Mouse (Mus musculus): Measurements from ENCODE around the gene Sel1l2. TPM values are rescaled to one million over a fixed set of nuclear protein-coding genes. Genes with fewer than 3 reads are reported as not detected.

Gene Sel1l2
- total RNA-seq, 2 experiments from 2014 or later = not detected

GRCm38 (mm10) chr2:140297155-140297554, 92.4 kb downstream of the Sel1l2 start:
- Histone ChIP-seq H3K27ac (no peak overlapping the region), H3K4me3 (no peak overlapping the region)
- TF ChIP-seq CTCF (IDR thresholded peaks at IDR 0.05) = no peak
- DNase-seq (ENCODE audit: extremely low spot score in 1 of 2, low spot score in 2 of 2) = no peak
- intact Hi-C loops (cut with DNase I) = no loop called here

GRCm38 (mm10) chr2:140293820-140294219, 95.7 kb downstream of the Sel1l2 start:
- DNase-seq (ENCODE audit: extremely low spot score in 1 of 2, low spot score in 2 of 2) = no peak
- Histone ChIP-seq H3K4me3 (no peak overlapping the region), H3K27ac (peak overlapping the region; percentile 54)
- TF ChIP-seq CTCF (IDR thresholded peaks at IDR 0.05) = no peak
- intact Hi-C loops (cut with DNase I) = loop anchor here (1.0 kb wide), 1 partner anchor 101 kb away; the partner anchor contains the start of gene Macrod2

DNA sequence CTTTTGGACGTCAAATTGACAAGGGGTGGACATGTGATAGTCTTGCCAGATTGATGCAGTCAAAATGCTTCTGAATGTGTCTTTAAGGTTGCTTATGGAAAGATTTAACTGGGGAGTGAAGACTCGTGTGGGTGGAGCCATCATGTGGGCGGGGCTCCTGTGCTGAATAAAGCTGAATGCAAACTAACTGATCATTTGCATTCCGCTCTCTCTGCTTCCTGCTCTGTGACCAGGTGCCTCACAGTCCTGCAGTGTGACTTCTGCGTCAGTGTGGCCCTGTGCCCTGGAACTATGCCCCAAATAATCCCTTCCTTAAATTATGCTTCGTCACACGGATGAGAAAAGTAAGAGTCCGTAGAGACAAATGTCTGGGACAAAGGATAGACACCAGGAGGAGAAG, 108.7 kb downstream of the Sel1l2 start:
- TF ChIP-seq CTCF (IDR thresholded peaks at IDR 0.05) = no peak
- intact Hi-C loops (cut with DNase I) = no loop called here
- no peak for DNase-seq (ENCODE audit: extremely low spot score in 1 of 2, low spot score in 2 of 2)
- no peak overlapping the region for H3K27ac ChIP-seq
- H3K4me3 ChIP-seq = no peak overlapping the region

- no peak overlapping the region for H3K4me3 ChIP-seq
- no peak for DNase-seq (ENCODE audit: extremely low spot score in 1 of 2, low spot score in 2 of 2)
- no peak overlapping the region for H3K27ac ChIP-seq
- no peak for TF ChIP-seq CTCF (IDR thresholded peaks at IDR 0.05)
- intact Hi-C loops (cut with DNase I) = no loop called here
Observed at GRCm38 (mm10) chr2:140255595-140256141, 133.8 kb downstream of the Sel1l2 start.

GRCm38 (mm10) chr2:140254256-140254655, 135.2 kb downstream of the Sel1l2 start:
- intact Hi-C loops (cut with DNase I) = no loop called here
- Histone ChIP-seq H3K4me3 (no peak overlapping the region), H3K27ac (no peak overlapping the region)
- no peak for TF ChIP-seq CTCF (IDR thresholded peaks at IDR 0.05)
- no peak for DNase-seq (ENCODE audit: extremely low spot score in 1 of 2, low spot score in 2 of 2)

DNA sequence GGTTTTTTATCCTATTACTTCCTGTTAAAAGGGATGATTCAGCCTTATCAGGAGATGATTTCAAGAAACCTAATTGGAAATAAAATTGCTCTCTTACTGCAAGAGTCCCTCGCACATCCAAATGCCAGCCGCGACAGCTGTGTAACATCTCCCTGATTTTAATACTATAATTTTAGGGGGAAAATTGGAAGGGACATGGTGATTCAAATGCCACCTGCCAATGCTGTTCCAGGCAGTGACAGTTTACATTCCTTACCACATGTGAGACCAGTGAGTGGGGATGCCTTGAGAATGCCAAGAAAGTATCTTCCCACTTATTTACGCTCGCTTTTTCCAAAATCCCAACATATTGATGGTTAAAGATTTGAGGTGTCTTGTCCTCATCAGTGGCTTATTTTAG, 146.4 kb downstream of the Sel1l2 start:
- intact Hi-C loops (cut with DNase I) = no loop called here
- Histone ChIP-seq H3K27ac (no peak overlapping the region), H3K4me3 (no peak overlapping the region)
- no peak for TF ChIP-seq CTCF (IDR thresholded peaks at IDR 0.05)
- no peak for DNase-seq (ENCODE audit: extremely low spot score in 1 of 2, low spot score in 2 of 2)

DNA sequence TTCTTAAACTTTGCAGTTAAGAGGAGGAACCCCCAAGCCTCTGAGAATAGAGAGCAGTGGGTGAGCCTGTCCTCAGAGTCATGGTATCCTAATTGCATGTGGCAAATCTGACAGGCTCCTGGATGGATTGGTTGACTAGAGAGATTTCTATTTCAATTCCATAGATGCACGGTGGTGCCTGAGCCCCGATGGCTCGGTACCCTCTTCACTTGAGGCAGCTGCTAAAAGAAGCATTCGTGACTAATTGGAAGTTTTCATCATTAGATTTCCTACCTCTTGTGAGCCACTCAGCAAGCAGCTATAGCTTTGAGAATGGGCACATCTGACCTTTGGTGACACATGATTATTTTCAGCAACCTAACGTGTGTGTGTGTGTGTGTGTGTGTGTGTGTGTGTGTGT, 147.1 kb downstream of the Sel1l2 start:
- no peak for DNase-seq (ENCODE audit: extremely low spot score in 1 of 2, low spot score in 2 of 2)
- intact Hi-C loops (cut with DNase I) = no loop called here
- TF ChIP-seq CTCF (IDR thresholded peaks at IDR 0.05) = no peak
- H3K27ac ChIP-seq = no peak overlapping the region
- no peak overlapping the region for H3K4me3 ChIP-seq

GRCm38 (mm10) chr2:140237245-140237644, 152.3 kb downstream of the Sel1l2 start:
- H3K27ac ChIP-seq = no peak overlapping the region
- TF ChIP-seq CTCF (IDR thresholded peaks at IDR 0.05) = no peak
- no peak for DNase-seq (ENCODE audit: extremely low spot score in 1 of 2, low spot score in 2 of 2)
- H3K4me3 ChIP-seq = 0 out of 2 replicates have a peak overlapping the region, but pooled peaks have one; percentile 18
- intact Hi-C loops (cut with DNase I) = no loop called here

DNA sequence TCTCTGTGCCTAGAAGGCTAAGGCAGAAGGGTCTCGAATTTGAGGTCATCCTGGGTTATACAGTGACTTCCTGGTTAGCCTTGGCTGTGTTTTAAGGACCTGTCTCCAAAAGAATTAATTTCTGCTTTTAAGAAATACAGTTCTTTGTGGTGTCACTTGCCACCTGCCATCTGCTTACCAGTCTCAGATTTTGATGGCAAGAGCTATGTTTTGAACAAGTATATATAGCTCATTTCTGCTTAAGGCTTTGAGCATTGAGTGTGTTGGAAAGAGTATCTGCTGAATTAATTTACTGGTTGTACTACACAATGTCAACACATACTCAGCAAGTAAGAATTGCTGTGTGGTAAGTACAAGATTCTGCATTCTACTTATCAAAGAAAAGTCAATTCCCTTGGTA, 159.2 kb downstream of the Sel1l2 start:
- no peak for TF ChIP-seq CTCF (IDR thresholded peaks at IDR 0.05)
- Histone ChIP-seq H3K4me3 (no peak overlapping the region), H3K27ac (no peak overlapping the region)
- intact Hi-C loops (cut with DNase I) = no loop called here
- DNase-seq (ENCODE audit: extremely low spot score in 1 of 2, low spot score in 2 of 2) = no peak

GRCm38 (mm10) chr2:140220325-140220724, 169.2 kb downstream of the Sel1l2 start:
- intact Hi-C loops (cut with DNase I) = no loop called here
- no peak for DNase-seq (ENCODE audit: extremely low spot score in 1 of 2, low spot score in 2 of 2)
- no peak overlapping the region for H3K4me3 ChIP-seq
- no peak for TF ChIP-seq CTCF (IDR thresholded peaks at IDR 0.05)
- H3K27ac ChIP-seq = no peak overlapping the region

- no peak overlapping the region for H3K27ac ChIP-seq
- no peak overlapping the region for H3K4me3 ChIP-seq
- intact Hi-C loops (cut with DNase I) = no loop called here
- no peak for TF ChIP-seq CTCF (IDR thresholded peaks at IDR 0.05)
- DNase-seq (ENCODE audit: extremely low spot score in 1 of 2, low spot score in 2 of 2) = no peak
Observed at GRCm38 (mm10) chr2:140215965-140216364, 173.5 kb downstream of the Sel1l2 start.

DNA sequence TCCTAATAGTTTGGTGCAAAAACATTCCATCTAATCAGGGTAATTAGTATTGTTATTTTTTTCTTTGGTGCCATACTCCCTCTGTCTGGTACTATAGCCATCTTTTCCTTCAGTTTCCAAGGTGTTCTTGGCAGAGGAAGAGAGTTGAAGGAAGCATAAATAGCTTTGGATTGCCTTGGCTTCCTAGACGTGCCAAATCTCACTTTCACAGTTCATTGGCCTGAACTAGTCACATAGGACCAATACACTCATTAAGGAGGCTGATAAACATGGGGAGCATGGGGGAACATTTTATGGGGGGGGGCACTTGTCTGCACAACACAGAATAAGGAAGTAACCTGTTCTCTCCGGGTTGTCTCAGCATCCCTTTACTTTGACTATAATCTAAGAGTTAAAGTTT, 174.1 kb downstream of the Sel1l2 start:
- H3K4me3 ChIP-seq = no peak overlapping the region
- intact Hi-C loops (cut with DNase I) = no loop called here
- no peak for TF ChIP-seq CTCF (IDR thresholded peaks at IDR 0.05)
- DNase-seq (ENCODE audit: extremely low spot score in 1 of 2, low spot score in 2 of 2) = no peak
- H3K27ac ChIP-seq = no peak overlapping the region

- no peak for TF ChIP-seq CTCF (IDR thresholded peaks at IDR 0.05)
- no peak overlapping the region for H3K27ac ChIP-seq
- no peak overlapping the region for H3K4me3 ChIP-seq
- DNase-seq (ENCODE audit: extremely low spot score in 1 of 2, low spot score in 2 of 2) = no peak
- intact Hi-C loops (cut with DNase I) = no loop called here
Observed at GRCm38 (mm10) chr2:140214519-140215027, 174.9 kb downstream of the Sel1l2 start.

Data from left cerebral cortex, adult 2 months (tissue).